Mouse (Mus musculus): ENCODE measurements at regions not wholly inside any gene's neighbourhood (a gene's known extent, or its start where the extent isn't known, plus 50 kb on each side); places are given as distances from the start of the nearest gene placed in this dataset.
A peak's percentile ranks its signal among the peaks of the same experiment; 100 is the strongest.

GRCm38 (mm10) chr8:9042835-9043792, 352.8 kb upstream of the Arglu1 start:
- Histone ChIP-seq H3K4me2 (no peak overlapping the region), H3K4me3 (no peak overlapping the region), H3K27ac (no peak overlapping the region), H3K27me3 (no peaks in the 10 kb centered on the region), H3K36me3 (no peaks in the 10 kb centered on the region), H3K9ac (no peak overlapping the region), H3K4me1 (replicated peaks) (no peaks in the 10 kb centered on the region), H3K9me3 (replicated peaks) (no peaks in the 10 kb centered on the region)
- no peak for ATAC-seq (replicated peaks; ENCODE audit: insufficient number of reproducible peaks, insufficient read depth, low FRiP score, low read depth)
- 46% methylated on average over 10 of the region's 10 CpGs for WGBS

- H3K9me3 ChIP-seq (replicated peaks): no peaks in the 10 kb centered on the region
- no peak overlapping the region for H3K4me2 ChIP-seq
- H3K27me3 ChIP-seq: no peaks in the 10 kb centered on the region
- no peaks in the 10 kb centered on the region for H3K4me1 ChIP-seq (replicated peaks)
- WGBS: 71% methylated on average over 4 of the region's 4 CpGs
- H3K9ac ChIP-seq: no peak overlapping the region
- H3K36me3 ChIP-seq: no peaks in the 10 kb centered on the region
- no peak overlapping the region for H3K27ac ChIP-seq
- ATAC-seq (replicated peaks; ENCODE audit: insufficient number of reproducible peaks, insufficient read depth, low FRiP score, low read depth): no peak
- H3K4me3 ChIP-seq: no peak overlapping the region
Observed at GRCm38 (mm10) chr8:9029156-9029555, 338.8 kb upstream of the Arglu1 start.

- Histone ChIP-seq H3K36me3 (no peaks in the 10 kb centered on the region), H3K27ac (no peak overlapping the region), H3K4me2 (no peak overlapping the region), H3K9ac (no peak overlapping the region), H3K9me3 (replicated peaks) (no peaks in the 10 kb centered on the region), H3K4me1 (replicated peaks) (no peaks in the 10 kb centered on the region), H3K27me3 (no peaks in the 10 kb centered on the region), H3K4me3 (no peak overlapping the region)
- no peak for ATAC-seq (replicated peaks; ENCODE audit: insufficient number of reproducible peaks, insufficient read depth, low FRiP score, low read depth)
- WGBS: 79% methylated on average over 4 of the region's 4 CpGs
Observed at GRCm38 (mm10) chr8:9027672-9028071, 337.4 kb upstream of the Arglu1 start.

- ATAC-seq (replicated peaks; ENCODE audit: insufficient number of reproducible peaks, insufficient read depth, low FRiP score, low read depth): no peak
- H3K9me3 ChIP-seq (replicated peaks): no peaks in the 10 kb centered on the region
- H3K27ac ChIP-seq: no peak overlapping the region
- 57% methylated on average over 3 of the region's 3 CpGs for WGBS
- no peaks in the 10 kb centered on the region for H3K27me3 ChIP-seq
- no peak overlapping the region for H3K9ac ChIP-seq
- no peak overlapping the region for H3K4me2 ChIP-seq
- H3K36me3 ChIP-seq: no peaks in the 10 kb centered on the region
- no peak overlapping the region for H3K4me3 ChIP-seq
- no peaks in the 10 kb centered on the region for H3K4me1 ChIP-seq (replicated peaks)
Observed at GRCm38 (mm10) chr8:9025872-9026271, 335.6 kb upstream of the Arglu1 start.

GRCm38 (mm10) chr8:9025378-9025777, 335.1 kb upstream of the Arglu1 start:
- Histone ChIP-seq H3K27me3 (no peaks in the 10 kb centered on the region), H3K27ac (no peak overlapping the region), H3K9me3 (replicated peaks) (no peaks in the 10 kb centered on the region), H3K9ac (no peak overlapping the region), H3K4me2 (no peak overlapping the region), H3K4me1 (replicated peaks) (no peaks in the 10 kb centered on the region), H3K36me3 (no peaks in the 10 kb centered on the region), H3K4me3 (no peak overlapping the region)
- ATAC-seq (replicated peaks; ENCODE audit: insufficient number of reproducible peaks, insufficient read depth, low FRiP score, low read depth): no peak
- 35% methylated on average over 3 of the region's 3 CpGs for WGBS

GRCm38 (mm10) chr8:9020744-9021143, 330.4 kb upstream of the Arglu1 start:
- Histone ChIP-seq H3K4me2 (no peak overlapping the region), H3K36me3 (no peaks in the 10 kb centered on the region), H3K27ac (no peak overlapping the region), H3K4me3 (no peak overlapping the region), H3K9me3 (replicated peaks) (no peaks in the 10 kb centered on the region), H3K9ac (no peak overlapping the region), H3K27me3 (no peaks in the 10 kb centered on the region), H3K4me1 (replicated peaks) (peaks cover 2% of the 10 kb centered on the region; the same call in 1 of the 2 replicates)
- 85% methylated on average over 2 of the region's 2 CpGs for WGBS
- no peak for ATAC-seq (replicated peaks; ENCODE audit: insufficient number of reproducible peaks, insufficient read depth, low FRiP score, low read depth)

- WGBS: 46% methylated on average over 3 of the region's 3 CpGs
- no peak for ATAC-seq (replicated peaks; ENCODE audit: insufficient number of reproducible peaks, insufficient read depth, low FRiP score, low read depth)
- no peak overlapping the region for H3K27ac ChIP-seq
- H3K9ac ChIP-seq: no peak overlapping the region
- no peaks in the 10 kb centered on the region for H3K9me3 ChIP-seq (replicated peaks)
- no peak overlapping the region for H3K4me2 ChIP-seq
- peaks cover 2% of the 10 kb centered on the region; the same call in 1 of the 2 replicates for H3K4me1 ChIP-seq (replicated peaks)
- H3K27me3 ChIP-seq: no peaks in the 10 kb centered on the region
- H3K4me3 ChIP-seq: no peak overlapping the region
- H3K36me3 ChIP-seq: no peaks in the 10 kb centered on the region
Observed at GRCm38 (mm10) chr8:9020180-9020579, 329.9 kb upstream of the Arglu1 start.

GRCm38 (mm10) chr8:9011785-9012510, 321.6 kb upstream of the Arglu1 start:
- WGBS: 21% methylated on average over 3 of the region's 3 CpGs
- H3K27me3 ChIP-seq: no peaks in the 10 kb centered on the region
- no peaks in the 10 kb centered on the region for H3K36me3 ChIP-seq
- no peaks in the 10 kb centered on the region for H3K4me1 ChIP-seq (replicated peaks)
- no peak overlapping the region for H3K4me2 ChIP-seq
- no peak for ATAC-seq (replicated peaks; ENCODE audit: insufficient number of reproducible peaks, insufficient read depth, low FRiP score, low read depth)
- H3K4me3 ChIP-seq: no peak overlapping the region
- no peak overlapping the region for H3K27ac ChIP-seq
- H3K9ac ChIP-seq: no peak overlapping the region
- no peaks in the 10 kb centered on the region for H3K9me3 ChIP-seq (replicated peaks)

GRCm38 (mm10) chr8:9008006-9008780, 317.9 kb upstream of the Arglu1 start:
- Histone ChIP-seq H3K36me3 (no peaks in the 10 kb centered on the region), H3K9me3 (replicated peaks) (no peaks in the 10 kb centered on the region), H3K27ac (no peak overlapping the region), H3K4me1 (replicated peaks) (no peaks in the 10 kb centered on the region), H3K4me3 (no peak overlapping the region), H3K4me2 (no peak overlapping the region), H3K27me3 (no peaks in the 10 kb centered on the region), H3K9ac (no peak overlapping the region)
- ATAC-seq (replicated peaks; ENCODE audit: insufficient number of reproducible peaks, insufficient read depth, low FRiP score, low read depth): 0 out of 2 replicates have a peak, but pooled peaks have one; percentile 31
- 53% methylated on average over 11 of the region's 11 CpGs for WGBS

GRCm38 (mm10) chr8:8999914-9000313, 309.6 kb upstream of the Arglu1 start:
- Histone ChIP-seq H3K4me2 (no peak overlapping the region), H3K27me3 (no peaks in the 10 kb centered on the region), H3K9ac (no peak overlapping the region), H3K4me1 (replicated peaks) (peaks cover 2% of the 10 kb centered on the region; the same call in 1 of the 2 replicates), H3K9me3 (replicated peaks) (no peaks in the 10 kb centered on the region), H3K36me3 (no peaks in the 10 kb centered on the region), H3K4me3 (no peak overlapping the region), H3K27ac (no peak overlapping the region)
- WGBS: 81% methylated on average over 5 of the region's 5 CpGs
- no peak for ATAC-seq (replicated peaks; ENCODE audit: insufficient number of reproducible peaks, insufficient read depth, low FRiP score, low read depth)

GRCm38 (mm10) chr8:8997621-8998020, 307.3 kb upstream of the Arglu1 start:
- H3K27ac ChIP-seq: no peak overlapping the region

More at GRCm38 (mm10) chr8:8997621-8998020, 307.3 kb upstream of the Arglu1 start:
- ATAC-seq (replicated peaks; ENCODE audit: insufficient number of reproducible peaks, insufficient read depth, low FRiP score, low read depth): no peak
- no peak overlapping the region for H3K4me3 ChIP-seq
- no peaks in the 10 kb centered on the region for H3K36me3 ChIP-seq
- peaks cover 20% of the 10 kb centered on the region for H3K4me1 ChIP-seq (replicated peaks)
- H3K27me3 ChIP-seq: no peaks in the 10 kb centered on the region
- 64% methylated on average over 7 of the region's 7 CpGs for WGBS
- no peak overlapping the region for H3K4me2 ChIP-seq
- H3K9ac ChIP-seq: no peak overlapping the region
- no peaks in the 10 kb centered on the region for H3K9me3 ChIP-seq (replicated peaks)
